Mouse (Mus musculus) thymus, adult 2 months (tissue): ENCODE results near the gene Olfr1228. TPM values are rescaled to one million over a fixed set of nuclear protein-coding genes. Genes with fewer than 3 reads are reported as not detected.

ENCODE experiments used
- DNase-seq: peaks from one replicate; pipeline ENCODE4 v3.0.0; 2021
- H3K27ac ChIP-seq: fragments of 200-500 bp; 2 replicates; pipeline ENCODE4 v1.5.1; 2012; ENCODE audit warnings: low read length, control low read depth; ENCODE audit not compliant: control insufficient read depth, insufficient read depth
- H3K27me3 ChIP-seq: fragments of 200-500 bp; 2 replicates; pipeline ENCODE4 v1.6.1; 2012; ENCODE audit warnings: mild to moderate bottlenecking, low read length, moderate library complexity, mixed read lengths; ENCODE audit not compliant: control insufficient read depth, insufficient read depth
- H3K36me3 ChIP-seq: fragments of 200-500 bp; 2 replicates; pipeline ENCODE4 v1.6.1; 2012; ENCODE audit warnings: mild to moderate bottlenecking, low read length, moderate library complexity; ENCODE audit not compliant: control insufficient read depth, insufficient read depth
- H3K4me1 ChIP-seq: fragments of 200-500 bp; replicated peaks from 2 replicates; pipeline ENCODE4 v1.6.1; 2012; ENCODE audit warnings: low read length; ENCODE audit not compliant: control insufficient read depth, insufficient read depth
- H3K4me3 ChIP-seq: fragments of 200-500 bp; 2 replicates; pipeline ENCODE4 v1.5.1; 2012; ENCODE audit warnings: mild to moderate bottlenecking, low read length, control low read depth, moderate library complexity; ENCODE audit not compliant: control insufficient read depth, insufficient read depth
- CTCF ChIP-seq: fragments of 200-500 bp; IDR thresholded peaks from 2 replicates; pipeline ENCODE4 v1.5.1; 2012; ENCODE audit warnings: mild to moderate bottlenecking, control low read depth, low read length, moderate library complexity, borderline replicate concordance; ENCODE audit not compliant: control insufficient read depth, poor library complexity, insufficient read depth; ENCODE audit errors: extremely low read depth
- POLR2A ChIP-seq: fragments of 200-500 bp; IDR thresholded peaks from 2 replicates; pipeline ENCODE4 v1.6.1; 2012; ENCODE audit warnings: mild to moderate bottlenecking, low read length, control low read depth, moderate library complexity; ENCODE audit not compliant: control insufficient read depth, poor library complexity, insufficient read depth; ENCODE audit errors: extremely low read depth
- WGBS: fragments of 180-500 bp; shearing (Covaris S2); methylation state at CpG from one replicate; pipeline ENCODE4 v1.1.7; 2018; 5-methylcytosine and 5-hydroxymethylcytosine counted together
- polyA plus RNA-seq: library from polyadenylated mRNA; depleted of rRNA; stranded (reverse); fragments of >200 nt; gene quantifications from 2 replicates; pipeline ENCODE4 v1.2.3, GENCODE M21; 2012; rRNA removed

Olfr1228 gene
- polyA plus RNA-seq, result not detected in 2 replicates

DNA sequence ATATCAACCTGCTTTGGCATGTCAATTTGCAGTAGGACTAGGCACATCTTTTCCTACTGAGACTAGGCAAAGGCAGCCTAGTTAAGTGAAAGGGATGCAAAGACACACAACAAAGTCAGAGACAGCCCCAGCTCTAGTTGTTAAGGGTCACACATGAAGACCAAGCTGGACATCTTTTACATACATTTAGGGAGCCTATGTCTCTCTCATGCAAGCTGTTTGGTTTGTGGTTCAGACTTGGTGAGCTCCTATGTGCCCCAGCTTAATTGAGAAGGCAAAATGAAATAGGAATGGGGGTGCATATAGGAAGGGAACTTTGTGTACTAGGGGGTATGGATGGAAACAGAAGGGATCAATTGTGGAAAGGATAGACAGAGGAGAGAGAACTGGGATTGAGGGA lies at the start of gene Olfr1228:
Gene Olfr1228 (minus strand): TSS at position 101 of the 400 bp plus-strand sequence.
- DNase-seq, result no peak
- no peak within 1 kb of the TSS for H3K27ac ChIP-seq
- TF ChIP-seq POLR2A, result no peak
- no peak for TF ChIP-seq CTCF
- no peak within 1 kb of the TSS for H3K4me3 ChIP-seq
- no peaks in the 10 kb centered on the region for H3K36me3 ChIP-seq
- no peaks in the 10 kb centered on the region for H3K4me1 ChIP-seq
- no peaks in the 10 kb centered on the region for H3K27me3 ChIP-seq

DNA sequence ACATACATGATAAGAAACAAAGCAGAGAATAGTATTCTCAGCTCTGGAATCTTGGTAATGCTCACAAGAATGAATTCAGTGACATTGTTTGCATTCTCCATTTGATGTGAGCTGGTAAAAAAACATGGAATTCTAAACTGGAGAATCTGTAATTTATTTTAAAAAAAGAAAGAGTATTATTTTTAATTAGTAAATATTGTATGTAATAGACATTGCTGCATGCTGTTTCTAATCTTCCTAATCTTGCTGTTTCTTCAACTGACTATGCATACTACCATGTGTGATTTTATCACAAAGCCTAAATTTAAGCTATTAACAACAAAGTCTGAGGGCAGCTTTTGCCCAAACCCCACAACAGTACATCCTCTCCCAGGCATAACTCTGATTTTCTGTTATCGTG lies 43.3 kb upstream of the Olfr1228 start, which contains the start of gene Olfr1230:
Gene Olfr1230 (minus strand): TSS at position 101 of the 400 bp plus-strand sequence.
- Histone ChIP-seq H3K4me3 (no peak within 1 kb of the TSS), H3K36me3 (no peaks in the 10 kb centered on the region), H3K27me3 (no peaks in the 10 kb centered on the region), H3K4me1 (no peaks in the 10 kb centered on the region), H3K27ac (no peak within 1 kb of the TSS)
- DNase-seq, result no peak
- TF ChIP-seq CTCF (no peak), POLR2A (no peak)
- WGBS, result 93% methylated on average over 1 of the region's 1 CpGs

DNA sequence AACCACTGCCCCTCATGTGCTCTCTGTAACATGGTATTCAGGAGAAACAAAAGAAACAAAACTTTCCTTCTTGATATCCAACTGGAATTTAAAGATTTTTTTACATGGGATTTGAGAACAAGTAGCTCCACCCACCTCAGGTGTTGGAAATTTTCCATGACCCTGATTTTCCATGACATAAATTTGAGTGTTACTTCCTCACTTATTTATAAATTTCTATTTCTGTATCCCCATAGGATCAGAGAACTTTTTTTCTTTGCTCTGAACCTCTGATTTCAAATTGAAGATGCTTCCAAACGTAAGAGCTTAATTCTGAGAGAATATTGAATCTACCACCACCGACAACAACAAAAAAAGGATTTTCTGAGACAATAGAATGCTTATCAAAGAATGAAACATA lies 34.1 kb upstream of the Olfr1228 start, which contains the start of gene Olfr1229:
Gene Olfr1229 (minus strand): TSS at position 101 of the 400 bp plus-strand sequence.
- H3K36me3 ChIP-seq, result no peaks in the 10 kb centered on the region
- TF ChIP-seq POLR2A (no peak), CTCF (no peak)
- H3K4me1 ChIP-seq, result no peaks in the 10 kb centered on the region
- no peak within 1 kb of the TSS for H3K4me3 ChIP-seq
- no peaks in the 10 kb centered on the region for H3K27me3 ChIP-seq
- no peak for DNase-seq
- H3K27ac ChIP-seq, result no peak within 1 kb of the TSS
- WGBS, result 81% methylated on average over 2 of the region's 2 CpGs

DNA sequence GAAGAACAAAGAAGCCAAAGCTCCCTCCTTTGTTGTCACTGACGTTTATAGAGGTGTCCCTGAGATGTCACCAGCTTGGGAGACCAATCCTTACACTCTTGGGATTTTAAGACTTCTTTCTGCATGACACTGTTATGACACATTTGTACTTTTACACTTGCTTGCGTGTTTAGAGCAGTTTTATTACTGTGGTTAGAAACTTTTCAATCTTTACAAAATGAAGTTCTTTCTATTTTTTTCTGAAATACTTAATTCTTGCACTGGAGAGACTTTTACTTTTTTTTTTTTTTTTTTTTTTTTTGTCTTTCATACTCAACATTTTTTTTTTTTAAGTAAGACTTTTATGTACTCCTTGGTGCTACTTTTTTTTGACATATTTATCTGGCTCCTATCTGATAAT lies 53.9 kb downstream of the Olfr1228 start, which contains the start of gene Olfr1226:
Gene Olfr1226 (minus strand): TSS at position 101 of the 400 bp plus-strand sequence.
- no peaks in the 10 kb centered on the region for H3K27me3 ChIP-seq
- TF ChIP-seq CTCF, result no peak
- no peak for TF ChIP-seq POLR2A
- no peak for DNase-seq
- H3K4me3 ChIP-seq, result no peak within 1 kb of the TSS
- 72% methylated on average over 2 of the region's 2 CpGs for WGBS
- H3K36me3 ChIP-seq, result no peaks in the 10 kb centered on the region
- no peak within 1 kb of the TSS for H3K27ac ChIP-seq
- no peaks in the 10 kb centered on the region for H3K4me1 ChIP-seq

Other genes with a start within 250 kb of the Olfr1228 start
- gene Olfr1215, start 247.1 kb downstream of the Olfr1228 start, polyA plus RNA-seq, result not detected in 2 replicates
- gene Olfr1216, start 235.7 kb downstream of the Olfr1228 start, polyA plus RNA-seq, result not detected in 2 replicates
- gene Olfr1217, start 222.0 kb downstream of the Olfr1228 start, polyA plus RNA-seq, result not detected in 2 replicates
- gene Olfr1218, start 192.9 kb downstream of the Olfr1228 start, polyA plus RNA-seq, result not detected in 2 replicates
- not detected in 2 replicates for gene Olfr1219, start 170.5 kb downstream of the Olfr1228 start, polyA plus RNA-seq
- gene Olfr1220, start 147.2 kb downstream of the Olfr1228 start, polyA plus RNA-seq, result not detected in 2 replicates
- not detected in 2 replicates for gene Olfr1221, start 136.8 kb downstream of the Olfr1228 start, polyA plus RNA-seq
- not detected in 2 replicates for gene Olfr1222, start 121.0 kb downstream of the Olfr1228 start, polyA plus RNA-seq
- gene Olfr1223, start 102.5 kb downstream of the Olfr1228 start, polyA plus RNA-seq, result not detected in 2 replicates
- gene Olfr1224-ps1, start 90.0 kb downstream of the Olfr1228 start, polyA plus RNA-seq, result not detected in 2 replicates
- gene Olfr1225, start 79.4 kb downstream of the Olfr1228 start, polyA plus RNA-seq, result not detected in 2 replicates
- gene Olfr1226, start 54.0 kb downstream of the Olfr1228 start, polyA plus RNA-seq, result not detected in 2 replicates
- not detected in 2 replicates for gene Olfr1229, start 34.0 kb upstream of the Olfr1228 start, polyA plus RNA-seq
- gene Olfr1230, start 43.2 kb upstream of the Olfr1228 start, polyA plus RNA-seq, result not detected in 2 replicates
- gene Olfr1231, start 53.0 kb upstream of the Olfr1228 start, polyA plus RNA-seq, result not detected in 2 replicates
- gene Olfr1232, start 75.6 kb upstream of the Olfr1228 start, polyA plus RNA-seq, result not detected in 2 replicates
- gene Olfr1233, start 88.3 kb upstream of the Olfr1228 start, polyA plus RNA-seq, result not detected in 2 replicates
- not detected in 2 replicates for gene Olfr1234, start 110.8 kb upstream of the Olfr1228 start, polyA plus RNA-seq
- gene Olfr1238, start 155.6 kb upstream of the Olfr1228 start, polyA plus RNA-seq, result not detected in 2 replicates
- not detected in 2 replicates for gene Olfr1239, start 166.3 kb upstream of the Olfr1228 start, polyA plus RNA-seq
- gene Olfr1240, start 188.9 kb upstream of the Olfr1228 start, polyA plus RNA-seq, result not detected in 2 replicates
- not detected in 2 replicates for gene Olfr1241, start 233.1 kb upstream of the Olfr1228 start, polyA plus RNA-seq
- not detected in 2 replicates for gene Olfr1242, start 244.3 kb upstream of the Olfr1228 start, polyA plus RNA-seq